Comparison of ENCODE assay signal across 8 mouse cellular contexts in the genomic region with DNA sequence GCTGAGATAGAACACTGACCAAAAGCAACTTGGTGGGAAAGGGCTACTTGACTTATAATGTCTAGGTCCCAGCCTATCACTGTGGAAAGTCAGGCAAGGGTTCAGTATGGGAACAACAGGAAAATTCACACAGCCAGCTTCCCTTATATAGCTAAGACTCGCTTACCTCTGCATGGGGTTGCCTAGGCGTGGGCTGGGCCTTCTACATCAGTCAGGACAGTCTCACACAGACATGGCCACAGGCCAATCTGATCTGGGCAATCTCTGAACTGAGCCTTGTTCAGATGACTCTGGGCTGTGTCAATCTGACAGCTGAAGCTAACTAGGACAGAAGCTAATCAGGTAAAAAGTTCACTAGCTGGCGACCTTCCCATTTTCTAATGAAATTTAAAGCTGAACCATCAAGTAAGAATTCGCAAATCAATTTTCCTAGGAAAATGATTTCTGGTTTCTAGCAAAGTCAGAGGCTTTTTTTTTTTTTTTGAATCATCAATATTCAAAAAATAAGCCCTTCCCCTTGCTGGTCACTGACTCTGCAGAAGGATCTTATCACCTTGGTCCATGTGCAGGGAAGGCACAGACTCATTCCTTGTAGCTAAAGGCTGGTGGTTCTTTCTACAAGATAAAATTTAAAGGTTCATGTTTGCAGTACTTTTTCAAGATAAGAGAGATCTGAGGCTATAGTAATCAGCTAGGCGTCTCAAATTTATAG.
DNase-seq lines count a peak whose midpoint lies in the region; ATAC-seq lines count a peak whose summit lies in the region.

No protein-coding gene starts in this region.

- no peaks in the 10 kb centered on the region for H3K36me3 ChIP-seq in hindbrain, embryonic 16.5 days (ENCODE audit: control insufficient read depth, insufficient read depth, low read length)
- no peaks in the 10 kb centered on the region for H3K36me3 ChIP-seq in hindbrain, embryonic 11.5 days (ENCODE audit: control insufficient read depth, insufficient read depth, low read length)
- peaks cover 67% of the 10 kb centered on the region for H3K36me3 ChIP-seq in heart, embryonic 14.5 days (ENCODE audit: control insufficient read depth, insufficient read depth, low read length)
- H3K36me3 ChIP-seq in liver, embryonic 13.5 days, result peaks cover 11% of the 10 kb centered on the region; the same call in 1 of the 2 replicates
- H3K36me3 ChIP-seq in forebrain, embryonic 12.5 days (replicated peaks), result peaks cover 25% of the 10 kb centered on the region; the same call in 1 of the 2 replicates

- no peak overlapping the region for H3K4me2 ChIP-seq in hindbrain, embryonic 16.5 days (ENCODE audit: low read length)
- no peak overlapping the region for H3K4me2 ChIP-seq in hindbrain, embryonic 11.5 days (replicated peaks; ENCODE audit: low read depth, low read length)
- H3K4me2 ChIP-seq in heart, embryonic 14.5 days (ENCODE audit: low read length), result no peak overlapping the region
- peak overlapping the region; percentile 40 for H3K4me2 ChIP-seq in liver, embryonic 13.5 days
- no peak overlapping the region for H3K4me2 ChIP-seq in forebrain, embryonic 12.5 days

- no peak overlapping the region for H3K9ac ChIP-seq in hindbrain, embryonic 16.5 days (ENCODE audit: low read depth, low read length)
- no peak overlapping the region for H3K9ac ChIP-seq in hindbrain, embryonic 11.5 days (ENCODE audit: low read depth, low read length)
- H3K9ac ChIP-seq in heart, embryonic 14.5 days (ENCODE audit: low read length), result peak overlapping the region; percentile 63
- no peak overlapping the region for H3K9ac ChIP-seq in liver, embryonic 13.5 days
- H3K9ac ChIP-seq in forebrain, embryonic 12.5 days, result no peak overlapping the region

- H3K27me3 ChIP-seq in hindbrain, embryonic 16.5 days (replicated peaks; ENCODE audit: control insufficient read depth, insufficient read depth, low read length), result no peaks in the 10 kb centered on the region
- H3K27me3 ChIP-seq in hindbrain, embryonic 11.5 days (ENCODE audit: control insufficient read depth, insufficient read depth, low read length), result no peaks in the 10 kb centered on the region
- no peaks in the 10 kb centered on the region for H3K27me3 ChIP-seq in heart, embryonic 14.5 days (ENCODE audit: control insufficient read depth, insufficient read depth, low read length)
- no peaks in the 10 kb centered on the region for H3K27me3 ChIP-seq in liver, embryonic 13.5 days
- no peaks in the 10 kb centered on the region for H3K27me3 ChIP-seq in forebrain, embryonic 12.5 days

- no peaks in the 10 kb centered on the region for H3K4me1 ChIP-seq in hindbrain, embryonic 16.5 days (ENCODE audit: control insufficient read depth, insufficient read depth, low read depth, low read length)
- H3K4me1 ChIP-seq in hindbrain, embryonic 11.5 days (replicated peaks; ENCODE audit: control insufficient read depth, insufficient read depth, low read length), result no peaks in the 10 kb centered on the region
- peaks cover 50 to 93% of the 10 kb centered on the region in 2 experiments for H3K4me1 ChIP-seq in heart, embryonic 14.5 days (ENCODE audit: control insufficient read depth in 2 of 2, insufficient read depth in 2 of 2, low read length in 2 of 2)
- peaks cover 77% of the 10 kb centered on the region for H3K4me1 ChIP-seq in liver, embryonic 13.5 days (replicated peaks)
- peaks cover 27% of the 10 kb centered on the region for H3K4me1 ChIP-seq in forebrain, embryonic 12.5 days

- 72% methylated on average over 5 of the region's 5 CpGs for WGBS in hindbrain, embryonic 16.5 days
- WGBS in hindbrain, embryonic 11.5 days, result 89% methylated on average over 5 of the region's 5 CpGs
- 10% methylated on average over 5 of the region's 5 CpGs for WGBS in heart, embryonic 14.5 days
- 43% methylated on average over 5 of the region's 5 CpGs for WGBS in liver, embryonic 13.5 days (ENCODE audit: insufficient replicate concordance)
- WGBS in forebrain, embryonic 12.5 days, result 85% methylated on average over 5 of the region's 5 CpGs

- ATAC-seq in hindbrain, embryonic 16.5 days, result peak; percentile 61; the same call in 1 of the 2 replicates
- ATAC-seq in hindbrain, embryonic 11.5 days (ENCODE audit: low FRiP score), result no peak
- peak; percentile 71 for ATAC-seq in heart, embryonic 14.5 days (ENCODE audit: insufficient number of reproducible peaks, insufficient read depth, low FRiP score, low read depth)
- ATAC-seq in liver, embryonic 13.5 days (ENCODE audit: low read depth), result peak; percentile 73
- no peak for ATAC-seq in forebrain, embryonic 12.5 days (ENCODE audit: low FRiP score)

- H3K27ac ChIP-seq in hindbrain, embryonic 16.5 days (ENCODE audit: low read depth, low read length), result no peak overlapping the region
- H3K27ac ChIP-seq in hindbrain, embryonic 11.5 days (ENCODE audit: low read depth, low read length), result no peak overlapping the region
- H3K27ac ChIP-seq in heart, embryonic 14.5 days (replicated peaks in 1 of 2; ENCODE audit: control insufficient read depth in 1 of 2, insufficient read depth in 1 of 2, low read depth in 2 of 2, low read length in 2 of 2), result peak overlapping the region; percentile 96 to 97
- peak overlapping the region; percentile 84 for H3K27ac ChIP-seq in liver, embryonic 13.5 days
- no peak overlapping the region for H3K27ac ChIP-seq in forebrain, embryonic 12.5 days

- H3K9me3 ChIP-seq in hindbrain, embryonic 16.5 days (ENCODE audit: control insufficient read depth, low read length), result no peaks in the 10 kb centered on the region
- no peaks in the 10 kb centered on the region for H3K9me3 ChIP-seq in hindbrain, embryonic 11.5 days (ENCODE audit: control insufficient read depth, low read length)
- no peaks in the 10 kb centered on the region for H3K9me3 ChIP-seq in heart, embryonic 14.5 days (ENCODE audit: control insufficient read depth, low read length)
- no peaks in the 10 kb centered on the region for H3K9me3 ChIP-seq in liver, embryonic 13.5 days (replicated peaks)
- H3K9me3 ChIP-seq in forebrain, embryonic 12.5 days, result no peaks in the 10 kb centered on the region

- H3K4me3 ChIP-seq in hindbrain, embryonic 16.5 days (ENCODE audit: low read length), result no peak overlapping the region
- no peak overlapping the region for H3K4me3 ChIP-seq in hindbrain, embryonic 11.5 days (ENCODE audit: low read depth, low read length)
- H3K4me3 ChIP-seq in heart, embryonic 14.5 days (ENCODE audit: control insufficient read depth in 1 of 2, insufficient read depth in 1 of 2, low read depth in 1 of 2, low read length in 2 of 2), result no peak overlapping the region
- no peak overlapping the region for H3K4me3 ChIP-seq in liver, embryonic 13.5 days (replicated peaks)
- no peak overlapping the region for H3K4me3 ChIP-seq in forebrain, embryonic 12.5 days (replicated peaks)

- no peak for DNase-seq in hindbrain, embryonic 11.5 days (ENCODE audit: low spot score)
- DNase-seq in brain, adult 2 months (ENCODE audit: low read depth, low spot score), result peak; percentile 31
- DNase-seq in liver, embryonic 13.5 days, result peak; percentile 58
- DNase-seq in frontal cortex, postnatal 36 days (ENCODE audit: low spot score in 2 of 2), result no peak
- no peak for DNase-seq in urinary bladder, adult 18-20 months (ENCODE audit: low spot score in 2 of 2)

Comparison
In these comparisons a context has a peak if more than half of its experiments do, and no peak if none do; other contexts are left out.
1. ATAC-seq: peak in hindbrain, embryonic 16.5 days (single experiment), heart, embryonic 14.5 days (single experiment) and liver, embryonic 13.5 days (single experiment); none in hindbrain, embryonic 11.5 days (single experiment) and forebrain, embryonic 12.5 days (single experiment).
2. H3K27ac ChIP-seq: peak in heart, embryonic 14.5 days (2 of 2) and liver, embryonic 13.5 days (single experiment); none in hindbrain, embryonic 16.5 days (single experiment), hindbrain, embryonic 11.5 days (single experiment) and forebrain, embryonic 12.5 days (single experiment).
3. DNase-seq: peak in brain, adult 2 months (single experiment) and liver, embryonic 13.5 days (single experiment); none in hindbrain, embryonic 11.5 days (single experiment), frontal cortex, postnatal 36 days (0 of 2) and urinary bladder, adult 18-20 months (0 of 2).